Mouse (Mus musculus): ENCODE data around the gene Spg7.

The Spg7 gene

GRCm38 (mm10) chr8:123036956-123037355, 25.8 kb upstream of the Spg7 start:
- ChIA-PET CTCF (interaction anchor here in 2 of 4 experiments (0.7 to 1.0 kb wide), 3 partner anchors 16 to 1367 kb away, joined by 3 to 4 read pairs (median 4); no protein-coding TSS in a partner anchor), POLR2A (interaction anchor here (0.6 to 12.9 kb wide), 49 partner anchors 7 to 375 kb away, joined by 3 to 181 read pairs (median 4); partner anchors contain the start of gene Ankrd11 (in 1 of the 4))

GRCm38 (mm10) chr8:123037487-123037886, 25.3 kb upstream of the Spg7 start:
- POLR2A ChIA-PET = interaction anchor here (0.6 to 12.9 kb wide), 45 partner anchors 6 to 375 kb away, joined by 3 to 181 read pairs (median 5); partner anchors contain the start of gene Ankrd11 (in 1 of the 4)
- CTCF ChIA-PET = interaction anchor here in 1 of 4 experiments (1.0 kb wide), 1 partner anchor 16 kb away, joined by 3 read pairs; no protein-coding TSS in a partner anchor

- CTCF ChIA-PET = no interaction called here
- POLR2A ChIA-PET = interaction anchor here in 2 of 4 experiments (0.8 to 11.9 kb wide), 14 partner anchors 7 to 166 kb away, joined by 3 to 181 read pairs (median 12); no protein-coding TSS in a partner anchor
Measured at GRCm38 (mm10) chr8:123038351-123038750, 24.4 kb upstream of the Spg7 start.

DNA sequence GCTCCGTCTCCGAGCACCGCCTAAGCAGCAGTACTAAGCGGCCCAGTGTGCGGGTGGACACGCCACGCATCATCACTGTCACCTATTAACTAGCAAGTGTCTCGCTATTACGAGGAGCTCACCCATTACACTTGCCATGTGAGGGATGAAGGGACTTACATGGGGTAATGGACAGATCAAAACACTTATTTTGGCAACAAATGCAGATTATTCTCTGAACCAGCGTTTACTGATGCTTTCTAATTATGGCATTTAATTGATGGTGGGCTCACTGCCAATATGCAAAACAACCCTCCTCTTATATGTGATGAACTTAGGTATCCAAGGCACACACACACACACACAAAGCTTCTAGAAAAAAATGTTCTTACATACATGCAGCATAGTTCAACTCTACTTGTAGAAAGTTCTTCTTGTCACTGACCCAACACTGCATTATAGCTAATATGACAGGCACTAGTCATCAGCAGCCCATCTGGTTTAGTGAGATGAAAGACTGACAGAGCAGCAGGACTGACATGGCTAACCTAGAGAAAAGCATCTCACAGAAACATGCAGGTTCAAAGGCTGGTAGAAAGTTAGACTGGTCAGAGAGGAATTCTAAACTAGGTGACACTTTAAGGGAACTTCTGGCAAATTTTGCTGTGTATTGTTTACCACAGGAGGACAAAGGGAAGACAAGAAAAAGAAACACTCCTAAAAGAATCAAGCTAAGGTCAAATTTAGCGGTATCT, 23.2 kb upstream of the Spg7 start:
- POLR2A ChIA-PET = interaction anchor here in 3 of 4 experiments (0.6 to 11.9 kb wide), 46 partner anchors 8 to 465 kb away, joined by 3 to 181 read pairs (median 4); partner anchors contain the start of gene Spg7 (in 1 of the 3)
- CTCF ChIA-PET = interaction anchor here in 2 of 4 experiments (0.6 to 1.0 kb wide), 3 partner anchors 97 to 1178 kb away, joined by 3 to 4 read pairs (median 4); no protein-coding TSS in a partner anchor

- ChIA-PET CTCF (interaction anchor here in 1 of 4 experiments (0.5 to 1.0 kb wide), 3 partner anchors 28 to 134 kb away, joined by 3 to 4 read pairs (median 3); no protein-coding TSS in a partner anchor), POLR2A (interaction anchor here in 3 of 4 experiments (0.6 to 11.9 kb wide), 49 partner anchors 8 to 517 kb away, joined by 3 to 181 read pairs (median 4); partner anchors contain the start of gene Spg7 (in 1 of the 3))
Measured at GRCm38 (mm10) chr8:123040110-123040650, 22.6 kb upstream of the Spg7 start.

- CTCF ChIA-PET = no interaction called here
- POLR2A ChIA-PET = interaction anchor here in 3 of 4 experiments (0.6 to 11.9 kb wide), 35 partner anchors 10 to 518 kb away, joined by 3 to 181 read pairs (median 4); no protein-coding TSS in a partner anchor
Measured at GRCm38 (mm10) chr8:123041008-123041773, 21.6 kb upstream of the Spg7 start.

- ChIA-PET POLR2A (interaction anchor here in 3 of 4 experiments (0.6 to 11.9 kb wide), 9 partner anchors 10 to 177 kb away, joined by 3 to 181 read pairs (median 6); no protein-coding TSS in a partner anchor), CTCF (no interaction called here)
Measured at GRCm38 (mm10) chr8:123041774-123042105, 21.0 kb upstream of the Spg7 start.

GRCm38 (mm10) chr8:123042158-123042973, 20.4 kb upstream of the Spg7 start, which contains the start of gene Ankrd11:
Gene Ankrd11, minus strand, starts transcription at chr8:123042277.
- ChIA-PET CTCF (interaction anchor here in 1 of 4 experiments (0.6 to 1.0 kb wide), 3 partner anchors 25 to 381 kb away, joined by 3 to 5 read pairs (median 4); partner anchors contain the start of gene Def8), POLR2A (interaction anchor here (0.6 to 11.9 kb wide), 93 partner anchors 9 to 1968 kb away, joined by 3 to 181 read pairs (median 4); partner anchors contain the start of genes Chmp1a (in 2 of the 4), Spata33 (in 2 of the 4), Cdt1 (in 1 of the 4) and Cyba (in 1 of the 4))

GRCm38 (mm10) chr8:123042974-123043625, 19.6 kb upstream of the Spg7 start:
- ChIA-PET POLR2A (interaction anchor here (0.6 to 11.9 kb wide), 94 partner anchors 8 to 1969 kb away, joined by 3 to 181 read pairs (median 4); partner anchors contain the start of genes Chmp1a (in 2 of the 4), Spata33 (in 2 of the 4), Cdt1 (in 1 of the 4) and Cyba (in 1 of the 4)), CTCF (interaction anchor here in 1 of 4 experiments (0.6 to 1.0 kb wide), 3 partner anchors 25 to 380 kb away, joined by 3 to 5 read pairs (median 4); partner anchors contain the start of gene Def8)

DNA sequence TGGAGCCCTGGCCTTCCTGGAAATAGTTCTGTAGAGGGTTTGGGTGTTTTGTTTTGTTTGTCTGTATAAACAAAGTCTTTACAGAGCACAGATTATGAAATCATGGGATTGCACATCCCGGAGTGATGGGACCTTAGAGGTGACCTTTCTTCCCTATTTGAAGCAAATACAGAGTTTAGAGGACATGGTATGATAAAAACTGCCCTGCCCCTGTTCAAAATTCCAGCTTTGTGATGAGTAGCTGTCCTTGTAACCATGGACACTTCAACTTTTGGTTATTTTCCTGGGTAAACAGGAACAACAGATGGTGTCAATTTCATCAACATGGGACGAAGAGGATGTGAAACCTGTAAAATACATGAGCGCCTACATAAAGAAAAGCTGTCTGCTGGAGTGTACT, 18.8 kb upstream of the Spg7 start:
- ChIA-PET CTCF (no interaction called here), POLR2A (interaction anchor here in 2 of 4 experiments (0.9 to 11.9 kb wide), 34 partner anchors 8 to 599 kb away, joined by 3 to 181 read pairs (median 7); partner anchors contain the start of genes Spg7 (in 2 of the 2) and Spata2l (in 1 of the 2))

GRCm38 (mm10) chr8:123044743-123045425, 17.9 kb upstream of the Spg7 start:
- ChIA-PET CTCF (interaction anchor here in 1 of 4 experiments (0.6 to 1.0 kb wide), 2 partner anchors 61 to 62 kb away, joined by 3 read pairs; no protein-coding TSS in a partner anchor), POLR2A (interaction anchor here (0.5 to 11.9 kb wide), 72 partner anchors 8 to 1052 kb away, joined by 3 to 181 read pairs (median 4); partner anchors contain the start of genes Spg7 (in 2 of the 4), Chmp1a (in 1 of the 4), Fanca (in 1 of the 4) and Spata2l (in 1 of the 4))

DNA sequence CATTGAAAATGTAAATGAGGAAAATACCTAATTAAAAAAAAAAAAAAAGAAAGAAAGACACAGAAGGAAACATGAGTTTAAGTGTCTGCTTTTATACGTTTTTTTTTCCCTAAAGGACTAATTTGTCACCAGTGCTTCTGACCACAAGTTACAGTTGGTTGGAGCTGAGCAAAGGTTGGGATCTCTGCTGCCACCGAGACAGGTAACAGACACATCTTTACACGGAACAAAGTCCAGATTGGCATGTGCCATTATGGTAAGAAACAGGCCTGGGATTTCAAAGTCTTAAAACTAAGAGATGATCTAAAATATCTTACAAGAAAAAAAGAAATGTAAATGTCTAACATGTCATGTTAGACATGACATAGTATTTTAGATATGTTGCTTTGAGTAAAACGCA, 16.0 kb upstream of the Spg7 start:
- ChIA-PET CTCF (no interaction called here), POLR2A (interaction anchor here in 2 of 4 experiments (0.6 to 11.9 kb wide), 18 partner anchors 9 to 1123 kb away, joined by 3 to 181 read pairs (median 6); partner anchors contain the start of genes Chmp1a (in 1 of the 2) and Spata33 (in 1 of the 2))

GRCm38 (mm10) chr8:123047827-123048226, 14.9 kb upstream of the Spg7 start:
- CTCF ChIA-PET = interaction anchor here in 1 of 4 experiments (1.1 to 1.2 kb wide), 2 partner anchors 9 to 151 kb away, joined by 3 read pairs; no protein-coding TSS in a partner anchor
- POLR2A ChIA-PET = interaction anchor here in 3 of 4 experiments (0.6 to 11.9 kb wide), 20 partner anchors 9 to 141 kb away, joined by 3 to 181 read pairs (median 6); no protein-coding TSS in a partner anchor

GRCm38 (mm10) chr8:123048402-123048801, 14.3 kb upstream of the Spg7 start:
- ChIA-PET CTCF (interaction anchor here in 1 of 4 experiments (1.1 to 1.2 kb wide), 2 partner anchors 8 to 152 kb away, joined by 3 read pairs; no protein-coding TSS in a partner anchor), POLR2A (interaction anchor here in 3 of 4 experiments (0.6 to 11.9 kb wide), 11 partner anchors 8 to 69 kb away, joined by 3 to 181 read pairs (median 7); no protein-coding TSS in a partner anchor)

GRCm38 (mm10) chr8:123051458-123051857, 11.3 kb upstream of the Spg7 start:
- ChIA-PET POLR2A (interaction anchor here in 3 of 4 experiments (1.2 to 4.9 kb wide), 13 partner anchors 8 to 145 kb away, joined by 3 to 24 read pairs (median 4); partner anchors contain the start of genes Ankrd11 (in 2 of the 3) and Spg7 (in 1 of the 3)), CTCF (interaction anchor here in 1 of 4 experiments (0.7 kb wide), 1 partner anchor 70 kb away, joined by 4 read pairs; no protein-coding TSS in a partner anchor)
